Mouse (Mus musculus): ENCODE data around the gene Eif1. TPM values are rescaled to one million over a fixed set of nuclear protein-coding genes. Genes with fewer than 3 reads are reported as not detected.

Gene Eif1
- polyA plus RNA-seq, 1 experiment from 2014 or later: 1,243 TPM

DNA sequence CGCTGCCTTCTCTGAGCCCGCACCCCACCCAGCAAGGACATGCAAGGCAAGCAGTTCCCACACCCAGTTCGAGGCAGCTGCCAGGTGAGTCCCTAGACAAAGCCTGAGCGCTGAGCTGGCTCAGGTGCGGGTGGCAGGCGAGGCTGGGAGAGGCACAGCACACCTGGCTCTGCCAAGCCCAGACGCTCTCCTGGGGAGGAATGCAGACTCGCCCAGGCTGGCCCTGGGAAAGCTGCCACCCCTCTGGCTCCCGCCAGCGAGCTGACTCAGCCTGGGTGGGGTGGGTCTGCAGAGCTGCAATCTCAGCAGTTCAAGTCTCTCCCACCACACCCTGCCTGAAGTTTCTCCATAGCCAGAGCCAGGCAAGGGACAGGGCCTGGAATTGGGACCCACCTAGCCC lies 32.7 kb upstream of the Eif1 start:
- Histone ChIP-seq H3K9ac (replicated peaks; ENCODE audit: low read depth, low read length) (no peak overlapping the region), H3K27me3 (replicated peaks; ENCODE audit: control insufficient read depth, insufficient read depth, low read length) (no peaks in the 10 kb centered on the region), H3K9me3 (ENCODE audit: control insufficient read depth, low read length) (no peaks in the 10 kb centered on the region), H3K27ac (ENCODE audit: low read length) (no peak overlapping the region), H3K4me1 (replicated peaks; ENCODE audit: control insufficient read depth, insufficient read depth, low read length) (peaks cover 4% of the 10 kb centered on the region; the same call in 1 of the 2 replicates), H3K4me3 (replicated peaks; ENCODE audit: low read length) (no peak overlapping the region), H3K36me3 (ENCODE audit: control insufficient read depth, insufficient read depth) (no peaks in the 10 kb centered on the region), H3K4me2 (ENCODE audit: low read length) (no peak overlapping the region)
- 26% methylated on average over 10 of the region's 10 CpGs for WGBS
- no peak for ATAC-seq

- Histone ChIP-seq H3K4me2 (ENCODE audit: low read length) (no peak overlapping the region), H3K4me3 (replicated peaks; ENCODE audit: low read length) (no peak overlapping the region), H3K27ac (ENCODE audit: low read length) (no peak overlapping the region), H3K9ac (replicated peaks; ENCODE audit: low read depth, low read length) (no peak overlapping the region), H3K27me3 (replicated peaks; ENCODE audit: control insufficient read depth, insufficient read depth, low read length) (no peaks in the 10 kb centered on the region), H3K4me1 (replicated peaks; ENCODE audit: control insufficient read depth, insufficient read depth, low read length) (peaks cover 11% of the 10 kb centered on the region), H3K36me3 (ENCODE audit: control insufficient read depth, insufficient read depth) (no peaks in the 10 kb centered on the region), H3K9me3 (ENCODE audit: control insufficient read depth, low read length) (no peaks in the 10 kb centered on the region)
- no peak for ATAC-seq
- 83% methylated on average over 6 of the region's 6 CpGs for WGBS
These were observed 30.7 kb upstream of the Eif1 start for GRCm38 (mm10) chr11:100288942-100289341.

GRCm38 (mm10) chr11:100290235-100290634 lies 29.4 kb upstream of the Eif1 start:
- Histone ChIP-seq H3K9me3 (ENCODE audit: control insufficient read depth, low read length) (no peaks in the 10 kb centered on the region), H3K27ac (ENCODE audit: low read length) (no peak overlapping the region), H3K4me2 (ENCODE audit: low read length) (no peak overlapping the region), H3K9ac (replicated peaks; ENCODE audit: low read depth, low read length) (no peak overlapping the region), H3K27me3 (replicated peaks; ENCODE audit: control insufficient read depth, insufficient read depth, low read length) (no peaks in the 10 kb centered on the region), H3K4me1 (replicated peaks; ENCODE audit: control insufficient read depth, insufficient read depth, low read length) (peaks cover 11% of the 10 kb centered on the region), H3K36me3 (ENCODE audit: control insufficient read depth, insufficient read depth) (no peaks in the 10 kb centered on the region), H3K4me3 (replicated peaks; ENCODE audit: low read length) (no peak overlapping the region)
- 20% methylated on average over 5 of the region's 5 CpGs for WGBS
- 0 out of 2 replicates have a peak, but pooled peaks have one; percentile 40 for ATAC-seq

DNA sequence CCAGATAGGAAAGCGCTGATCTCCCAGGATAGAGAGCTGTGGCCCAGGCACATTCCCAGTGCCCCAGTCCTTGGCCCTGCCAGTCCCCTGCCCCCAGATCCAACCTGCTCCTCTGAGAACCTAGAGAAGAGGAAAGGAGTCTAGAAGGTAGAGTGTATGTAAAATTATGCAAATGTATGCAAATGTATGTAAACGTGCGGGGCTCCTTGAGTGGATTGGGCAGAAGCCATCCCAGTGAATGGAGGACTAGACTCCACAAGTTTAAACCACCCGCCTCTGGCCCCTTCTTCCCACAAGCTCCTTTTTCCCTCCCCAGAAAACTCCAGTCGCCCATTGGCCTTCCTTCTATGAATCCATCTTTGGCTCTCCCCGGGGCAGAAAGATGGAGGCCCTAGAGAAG lies 26.8 kb upstream of the Eif1 start:
- WGBS: 30% methylated on average over 6 of the region's 6 CpGs
- ATAC-seq: peak; percentile 72
- no peaks in the 10 kb centered on the region for H3K9me3 ChIP-seq (ENCODE audit: control insufficient read depth, low read length)

GRCm38 (mm10) chr11:100295308-100295707 lies 24.4 kb upstream of the Eif1 start:
- Histone ChIP-seq H3K4me2 (ENCODE audit: low read length) (no peak overlapping the region), H3K36me3 (ENCODE audit: control insufficient read depth, insufficient read depth) (no peaks in the 10 kb centered on the region), H3K9me3 (ENCODE audit: control insufficient read depth, low read length) (no peaks in the 10 kb centered on the region), H3K4me3 (replicated peaks; ENCODE audit: low read length) (no peak overlapping the region), H3K27ac (ENCODE audit: low read length) (no peak overlapping the region), H3K27me3 (replicated peaks; ENCODE audit: control insufficient read depth, insufficient read depth, low read length) (no peaks in the 10 kb centered on the region), H3K4me1 (replicated peaks; ENCODE audit: control insufficient read depth, insufficient read depth, low read length) (peaks cover 11% of the 10 kb centered on the region), H3K9ac (replicated peaks; ENCODE audit: low read depth, low read length) (no peak overlapping the region)
- ATAC-seq: peak; percentile 23; the same call in 1 of the 2 replicates
- 4% methylated on average over 10 of the region's 10 CpGs for WGBS

More for the DNA sequence above, 26.8 kb upstream of the Eif1 start:
- Histone ChIP-seq H3K4me2 (ENCODE audit: low read length) (no peak overlapping the region), H3K27ac (ENCODE audit: low read length) (no peak overlapping the region), H3K27me3 (replicated peaks; ENCODE audit: control insufficient read depth, insufficient read depth, low read length) (no peaks in the 10 kb centered on the region), H3K4me1 (replicated peaks; ENCODE audit: control insufficient read depth, insufficient read depth, low read length) (peaks cover 11% of the 10 kb centered on the region), H3K36me3 (ENCODE audit: control insufficient read depth, insufficient read depth) (no peaks in the 10 kb centered on the region), H3K4me3 (replicated peaks; ENCODE audit: low read length) (no peak overlapping the region), H3K9ac (replicated peaks; ENCODE audit: low read depth, low read length) (no peak overlapping the region)

DNA sequence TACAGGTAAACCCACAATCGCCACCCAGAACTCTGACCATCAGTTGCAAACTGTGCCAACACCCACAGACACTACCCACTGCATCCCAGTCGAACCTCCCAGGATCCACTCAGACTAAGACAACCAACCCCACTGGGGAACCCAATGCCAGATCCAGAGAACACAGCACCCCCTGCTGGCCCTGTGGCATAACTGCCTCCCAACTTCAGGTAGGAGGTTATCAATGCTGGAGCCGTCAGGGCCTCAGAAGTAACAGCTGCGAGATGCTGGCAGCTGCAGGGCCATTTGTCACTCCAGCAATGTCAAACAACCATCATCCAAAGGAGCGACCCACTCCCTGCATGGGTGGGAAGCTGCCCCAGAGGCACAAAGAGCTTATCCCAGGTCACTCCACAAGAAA lies 21.9 kb upstream of the Eif1 start:
- H3K27ac ChIP-seq (ENCODE audit: low read length): no peak overlapping the region
- WGBS: 38% methylated on average over 5 of the region's 5 CpGs
- no peak overlapping the region for H3K4me3 ChIP-seq (replicated peaks; ENCODE audit: low read length)
- no peaks in the 10 kb centered on the region for H3K9me3 ChIP-seq (ENCODE audit: control insufficient read depth, low read length)
- no peaks in the 10 kb centered on the region for H3K36me3 ChIP-seq (ENCODE audit: control insufficient read depth, insufficient read depth)
- peaks cover 5% of the 10 kb centered on the region for H3K4me1 ChIP-seq (replicated peaks; ENCODE audit: control insufficient read depth, insufficient read depth, low read length)
- H3K27me3 ChIP-seq (replicated peaks; ENCODE audit: control insufficient read depth, insufficient read depth, low read length): no peaks in the 10 kb centered on the region
- no peak overlapping the region for H3K9ac ChIP-seq (replicated peaks; ENCODE audit: low read depth, low read length)
- ATAC-seq: no peak
- no peak overlapping the region for H3K4me2 ChIP-seq (ENCODE audit: low read length)

DNA sequence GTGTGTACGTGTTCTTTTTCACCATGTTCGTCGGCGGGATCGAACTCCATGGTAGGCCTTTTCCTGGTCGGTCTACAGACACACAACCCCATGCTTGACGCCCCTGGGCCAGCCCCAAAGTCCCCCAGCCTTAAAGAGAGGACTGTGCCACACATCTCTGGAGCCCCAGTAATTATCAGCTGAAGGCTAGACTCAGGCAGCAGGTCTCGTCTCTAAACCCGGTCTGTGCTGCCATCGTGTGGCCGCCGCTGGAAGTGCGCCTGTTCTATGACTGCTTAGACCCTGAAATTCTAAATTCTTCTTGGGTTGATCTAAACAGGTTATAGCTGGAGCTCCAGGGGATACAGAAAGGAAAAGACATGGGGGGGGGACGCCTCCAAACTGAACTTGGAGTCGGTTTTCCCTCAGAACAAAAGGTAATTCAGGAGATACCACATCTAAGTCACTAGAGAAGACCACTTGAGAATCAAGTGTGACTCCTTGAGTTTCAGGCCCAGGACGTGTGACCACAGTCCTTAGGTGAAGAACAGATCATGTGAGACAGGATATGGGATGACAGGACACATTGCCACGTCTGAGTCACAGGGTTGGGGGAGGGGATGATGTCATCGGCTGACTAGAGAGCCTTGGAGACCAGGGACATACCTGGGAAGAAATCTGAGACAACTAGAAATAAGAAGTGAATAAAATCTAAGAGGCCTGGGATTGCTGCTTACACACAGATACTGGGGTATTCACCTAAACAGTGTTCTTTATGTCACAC lies 21.2 kb upstream of the Eif1 start:
- Histone ChIP-seq H3K4me1 (replicated peaks; ENCODE audit: control insufficient read depth, insufficient read depth, low read length) (no peaks in the 10 kb centered on the region), H3K9ac (replicated peaks; ENCODE audit: low read depth, low read length) (no peak overlapping the region), H3K9me3 (ENCODE audit: control insufficient read depth, low read length) (no peaks in the 10 kb centered on the region), H3K36me3 (ENCODE audit: control insufficient read depth, insufficient read depth) (no peaks in the 10 kb centered on the region), H3K27ac (ENCODE audit: low read length) (no peak overlapping the region), H3K27me3 (replicated peaks; ENCODE audit: control insufficient read depth, insufficient read depth, low read length) (no peaks in the 10 kb centered on the region), H3K4me2 (ENCODE audit: low read length) (peak overlapping the region; percentile 12), H3K4me3 (replicated peaks; ENCODE audit: low read length) (peak overlapping the region; percentile 2; the same call in 1 of the 2 replicates)
- peak; percentile 57; the same call in 1 of the 2 replicates for ATAC-seq
- WGBS: 22% methylated on average over 18 of the region's 18 CpGs

- Histone ChIP-seq H3K27ac (ENCODE audit: low read length) (no peak overlapping the region), H3K4me2 (ENCODE audit: low read length) (no peak overlapping the region), H3K27me3 (replicated peaks; ENCODE audit: control insufficient read depth, insufficient read depth, low read length) (no peaks in the 10 kb centered on the region), H3K4me3 (replicated peaks; ENCODE audit: low read length) (no peak overlapping the region), H3K36me3 (ENCODE audit: control insufficient read depth, insufficient read depth) (no peaks in the 10 kb centered on the region), H3K4me1 (replicated peaks; ENCODE audit: control insufficient read depth, insufficient read depth, low read length) (no peaks in the 10 kb centered on the region), H3K9me3 (ENCODE audit: control insufficient read depth, low read length) (no peaks in the 10 kb centered on the region), H3K9ac (replicated peaks; ENCODE audit: low read depth, low read length) (no peak overlapping the region)
- no peak for ATAC-seq
- WGBS: 11% methylated on average over 5 of the region's 5 CpGs
These were observed 19.4 kb upstream of the Eif1 start for GRCm38 (mm10) chr11:100300293-100300692.

DNA sequence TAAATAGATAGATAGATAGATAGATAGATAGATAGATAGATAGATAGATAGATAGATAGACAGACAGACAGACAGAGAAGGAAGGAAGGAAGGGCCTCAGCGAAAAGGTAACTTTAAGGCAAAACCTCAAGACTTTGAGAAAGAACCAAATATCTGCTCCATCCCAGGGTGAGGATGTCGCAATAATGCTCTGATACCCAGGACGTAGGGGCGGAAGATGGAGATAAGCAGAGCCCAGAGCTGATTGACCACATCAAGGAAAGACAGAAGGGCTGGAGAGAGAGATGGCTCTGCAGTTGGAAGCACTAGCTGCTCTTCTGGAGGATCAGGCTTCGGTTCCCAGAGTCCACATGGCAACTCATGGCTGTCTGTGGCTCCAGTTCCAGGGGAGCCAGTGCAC lies 18.4 kb upstream of the Eif1 start:
- no peaks in the 10 kb centered on the region for H3K9me3 ChIP-seq (ENCODE audit: control insufficient read depth, low read length)
- no peaks in the 10 kb centered on the region for H3K27me3 ChIP-seq (replicated peaks; ENCODE audit: control insufficient read depth, insufficient read depth, low read length)
- no peak overlapping the region for H3K4me3 ChIP-seq (replicated peaks; ENCODE audit: low read length)
- ATAC-seq: no peak
- no peaks in the 10 kb centered on the region for H3K4me1 ChIP-seq (replicated peaks; ENCODE audit: control insufficient read depth, insufficient read depth, low read length)
- no peak overlapping the region for H3K4me2 ChIP-seq (ENCODE audit: low read length)
- no peak overlapping the region for H3K27ac ChIP-seq (ENCODE audit: low read length)
- no peaks in the 10 kb centered on the region for H3K36me3 ChIP-seq (ENCODE audit: control insufficient read depth, insufficient read depth)
- 94% methylated on average over 5 of the region's 5 CpGs for WGBS
- no peak overlapping the region for H3K9ac ChIP-seq (replicated peaks; ENCODE audit: low read depth, low read length)

All from forebrain, embryonic 16.5 days (tissue).